In the genomic region with DNA sequence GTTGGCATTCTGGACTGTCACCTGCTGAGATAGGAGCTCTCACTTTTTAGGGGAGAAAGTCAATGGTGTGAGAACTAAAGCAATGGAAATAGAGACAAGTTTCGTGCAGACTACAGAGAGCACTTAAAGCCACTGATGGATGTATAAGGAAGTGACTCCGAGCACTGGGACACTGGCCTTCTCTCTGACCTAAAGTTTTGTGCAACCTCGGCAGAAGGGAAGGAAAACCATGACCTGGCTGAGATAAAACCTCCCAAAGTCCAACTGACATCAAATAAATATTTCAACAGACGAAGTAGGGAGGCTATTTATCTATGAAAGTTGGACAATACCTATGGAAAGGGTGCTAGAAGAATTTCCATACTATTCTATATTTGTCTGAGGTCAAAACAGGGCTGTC, we compare ENCODE assay signal across 16 mouse cellular contexts.
"Had no signal": no experiment of that assay in that cellular context is flagged by ENCODE, and none has a peak within 500 bp of the region (broad histone marks: within the 10 kb centered on the region; RNA-seq: fewer than 3 reads in every experiment).

No protein-coding gene starts in this region.

- H3K36me3 ChIP-seq: neural tube, embryonic 13.5 days; neural tube, embryonic 15.5 days; stomach, embryonic 15.5 days had no signal

- H3K27me3 ChIP-seq: neural tube, embryonic 13.5 days; neural tube, embryonic 15.5 days; stomach, embryonic 15.5 days had no signal

- H3K4me2 ChIP-seq: neural tube, embryonic 13.5 days; neural tube, embryonic 15.5 days; stomach, embryonic 15.5 days had no signal

- H3K27ac ChIP-seq: neural tube, embryonic 13.5 days; neural tube, embryonic 15.5 days; stomach, embryonic 15.5 days; stomach, postnatal 0 days had no signal

- H3K4me1 ChIP-seq: neural tube, embryonic 13.5 days; neural tube, embryonic 15.5 days; stomach, embryonic 15.5 days had no signal

- H3K9me3 ChIP-seq: neural tube, embryonic 13.5 days; neural tube, embryonic 15.5 days; stomach, embryonic 15.5 days had no signal

- DNase-seq: retina, postnatal 1 day; right cerebral cortex, adult 18-20 months; right cerebral cortex, postnatal 14 days; right cerebral cortex, postnatal 25 days; right cerebral cortex, postnatal 4 days; spleen, adult 18-20 months; thymus, adult 18-20 months; thymus, adult 2 months; thymus, postnatal 14 days; thymus, postnatal 25 days; thymus, postnatal 36 days; thymus, postnatal 4 days had no signal

- H3K4me3 ChIP-seq: neural tube, embryonic 13.5 days; neural tube, embryonic 15.5 days; stomach, embryonic 15.5 days had no signal

- H3K9ac ChIP-seq: neural tube, embryonic 13.5 days; neural tube, embryonic 15.5 days; stomach, embryonic 15.5 days had no signal
